Mouse (Mus musculus): ENCODE results near the gene Gm13723. TPM values are rescaled to one million over a fixed set of nuclear protein-coding genes. Genes with fewer than 3 reads are reported as not detected.

The Gm13723 gene
- not detected in 2 replicates for polyA plus RNA-seq (2016; fragmentation: Nextera tagmentation; extraction: Ambion mirVana)

DNA sequence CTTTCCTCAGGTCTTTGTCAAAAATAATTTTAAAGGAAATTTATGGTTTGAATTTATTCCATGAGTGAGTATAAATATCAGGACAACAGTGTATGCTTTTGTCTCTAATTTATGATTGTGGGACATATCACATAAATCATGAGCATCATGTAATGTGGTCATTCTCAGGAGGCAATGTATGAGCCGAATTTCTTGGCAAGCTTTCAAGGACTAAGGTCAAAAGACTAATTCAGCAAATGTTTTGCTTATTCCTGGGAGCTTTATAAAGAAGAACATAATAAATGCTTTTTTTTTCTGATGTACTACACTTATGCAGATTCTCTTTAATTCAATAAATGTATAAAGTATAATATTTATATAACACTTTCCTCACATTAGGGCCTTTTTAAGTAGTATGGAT is at the start of gene Gm13723:
TSS of gene Gm13723 (minus strand) at position 101 of the 400 bp plus-strand sequence.
- Histone ChIP-seq H3K27me3 (ENCODE audit: insufficient read depth, poor library complexity, severe bottlenecking) (no peaks in the 10 kb centered on the region), H3K4me3 (no peak within 1 kb of the TSS), H3K36me3 (no peaks in the 10 kb centered on the region), H3K9me3 (no peaks in the 10 kb centered on the region), H3K27ac (no peak within 1 kb of the TSS), H3K4me1 (replicated peaks) (no peaks in the 10 kb centered on the region)
- DNase-seq (ENCODE audit: low spot score), result no peak
- 85% methylated on average over 1 of the region's 1 CpGs for WGBS

DNA sequence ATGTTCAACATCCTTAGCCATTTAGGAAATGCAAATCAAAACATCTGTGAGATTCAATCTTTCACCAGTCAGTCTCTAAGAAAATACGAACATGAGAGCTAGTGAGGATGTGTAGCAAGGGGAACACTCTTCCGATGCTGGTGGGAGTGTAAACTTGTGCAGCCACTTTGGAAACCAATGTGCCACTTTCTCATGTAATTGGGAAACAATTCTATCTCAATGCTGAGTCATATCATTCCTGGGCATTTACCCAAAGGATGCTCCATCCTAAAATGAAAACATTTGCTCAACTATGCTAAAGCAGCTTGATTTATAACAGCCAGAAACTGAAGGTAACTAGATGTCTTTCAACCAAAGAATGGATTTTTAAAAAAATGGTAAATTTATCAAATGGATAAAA is 31.0 kb upstream of the Gm13723 start:
- 87% methylated on average over 2 of the region's 2 CpGs for WGBS

DNA sequence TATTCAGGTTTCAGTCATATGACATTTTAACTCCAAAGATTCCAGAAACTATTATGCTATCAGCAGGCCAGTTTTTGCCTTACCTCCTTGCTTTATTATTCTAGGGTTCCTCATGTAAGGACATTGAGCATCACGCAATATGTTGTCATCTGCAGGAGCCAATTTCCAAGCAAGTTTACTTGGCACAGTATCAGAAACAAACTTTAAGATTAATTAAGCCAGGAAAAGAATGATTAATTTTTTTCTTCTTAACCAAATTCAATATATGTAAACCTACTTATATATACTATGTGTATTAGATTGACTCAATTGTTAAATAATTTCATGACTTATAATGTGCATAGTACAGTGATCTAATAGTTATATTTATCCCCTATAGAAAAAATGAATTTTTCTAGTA is 17.5 kb upstream of the Gm13723 start, which contains the start of gene Olfr1097:
TSS of gene Olfr1097 (minus strand) at position 101 of the 400 bp plus-strand sequence.
- H3K4me1 ChIP-seq (replicated peaks), result no peaks in the 10 kb centered on the region

More for the DNA sequence above, 31.0 kb upstream of the Gm13723 start:
- Histone ChIP-seq H3K27me3 (ENCODE audit: insufficient read depth, poor library complexity, severe bottlenecking) (no peaks in the 10 kb centered on the region), H3K36me3 (no peaks in the 10 kb centered on the region), H3K4me1 (replicated peaks) (no peaks in the 10 kb centered on the region), H3K9me3 (no peaks in the 10 kb centered on the region), H3K4me3 (no peak overlapping the region), H3K27ac (no peak overlapping the region)
- no peak for DNase-seq (ENCODE audit: low spot score)

GRCm38 (mm10) chr2:86851596-86851995 is 23.0 kb downstream of the Gm13723 start, which contains the start of gene Olfr1095:
Olfr1095 (minus strand) TSS chr2:86851696.
- no peak within 1 kb of the TSS for H3K27ac ChIP-seq
- DNase-seq (ENCODE audit: low spot score), result no peak
- H3K4me3 ChIP-seq, result no peak within 1 kb of the TSS
- no peaks in the 10 kb centered on the region for H3K36me3 ChIP-seq
- no peaks in the 10 kb centered on the region for H3K27me3 ChIP-seq (ENCODE audit: insufficient read depth, poor library complexity, severe bottlenecking)
- 87% methylated on average over 3 of the region's 3 CpGs for WGBS
- no peaks in the 10 kb centered on the region for H3K9me3 ChIP-seq
- H3K4me1 ChIP-seq (replicated peaks), result no peaks in the 10 kb centered on the region

More for the DNA sequence above, 17.5 kb upstream of the Gm13723 start, which contains the start of gene Olfr1097:
- WGBS, result 97% methylated on average over 1 of the region's 1 CpGs
- Histone ChIP-seq H3K27me3 (ENCODE audit: insufficient read depth, poor library complexity, severe bottlenecking) (no peaks in the 10 kb centered on the region), H3K27ac (no peak within 1 kb of the TSS), H3K9me3 (no peaks in the 10 kb centered on the region), H3K36me3 (no peaks in the 10 kb centered on the region), H3K4me3 (no peak within 1 kb of the TSS)
- DNase-seq (ENCODE audit: low spot score), result no peak

DNA sequence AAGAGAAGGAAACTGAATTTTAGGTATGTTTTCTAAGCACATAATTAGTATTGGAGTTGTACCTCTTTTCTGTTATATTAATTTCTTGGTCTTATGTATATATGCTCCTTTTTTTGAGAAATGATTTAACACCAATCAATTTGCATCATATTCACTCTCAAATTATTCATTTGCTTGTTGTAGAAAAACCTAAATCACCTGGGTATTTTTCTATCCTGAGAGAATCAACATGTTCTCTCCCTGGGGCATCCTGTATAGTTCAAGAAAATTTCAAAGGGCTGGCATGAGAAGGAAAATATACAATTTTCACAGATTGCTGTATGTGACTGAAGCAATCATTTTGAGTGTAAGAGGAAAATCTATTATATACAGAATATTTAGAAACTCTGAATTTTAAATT is 50.2 kb downstream of the Gm13723 start, which contains the start of gene Olfr1094:
TSS of gene Olfr1094 (plus strand) at position 301 of the 400 bp plus-strand sequence.
- Histone ChIP-seq H3K36me3 (no peaks in the 10 kb centered on the region), H3K27ac (no peak within 1 kb of the TSS), H3K27me3 (ENCODE audit: insufficient read depth, poor library complexity, severe bottlenecking) (no peaks in the 10 kb centered on the region), H3K4me1 (replicated peaks) (no peaks in the 10 kb centered on the region), H3K4me3 (no peak within 1 kb of the TSS), H3K9me3 (no peaks in the 10 kb centered on the region)
- DNase-seq (ENCODE audit: low spot score), result no peak

Other genes with a start within 250 kb of the Gm13723 start
- not detected in 2 replicates for gene Olfr1084, start 235.1 kb downstream of the Gm13723 start, polyA plus RNA-seq (2016; fragmentation: Nextera tagmentation; extraction: Ambion mirVana)
- not detected in 2 replicates for gene Olfr1085, start 212.8 kb downstream of the Gm13723 start, polyA plus RNA-seq (2016; fragmentation: Nextera tagmentation; extraction: Ambion mirVana)
- gene Olfr1086, start 194.7 kb downstream of the Gm13723 start, polyA plus RNA-seq (2016; fragmentation: Nextera tagmentation; extraction: Ambion mirVana), result not detected in 2 replicates
- gene Olfr1087, start 176.4 kb downstream of the Gm13723 start, polyA plus RNA-seq (2016; fragmentation: Nextera tagmentation; extraction: Ambion mirVana), result not detected in 2 replicates
- not detected in 2 replicates for gene Olfr1089, start 141.1 kb downstream of the Gm13723 start, polyA plus RNA-seq (2016; fragmentation: Nextera tagmentation; extraction: Ambion mirVana)
- not detected in 2 replicates for gene Olfr1090, start 115.8 kb downstream of the Gm13723 start, polyA plus RNA-seq (2016; fragmentation: Nextera tagmentation; extraction: Ambion mirVana)
- not detected in 2 replicates for gene Olfr1093, start 92.3 kb downstream of the Gm13723 start, polyA plus RNA-seq (2016; fragmentation: Nextera tagmentation; extraction: Ambion mirVana)
- not detected in 2 replicates for gene Olfr141, start 64.8 kb downstream of the Gm13723 start, polyA plus RNA-seq (2016; fragmentation: Nextera tagmentation; extraction: Ambion mirVana)
- gene Olfr1094, start 50.1 kb downstream of the Gm13723 start, polyA plus RNA-seq (2016; fragmentation: Nextera tagmentation; extraction: Ambion mirVana), result not detected in 2 replicates
- not detected in 2 replicates for gene Olfr1095, start 23.1 kb downstream of the Gm13723 start, polyA plus RNA-seq (2016; fragmentation: Nextera tagmentation; extraction: Ambion mirVana)
- gene Olfr1097, start 17.4 kb upstream of the Gm13723 start, polyA plus RNA-seq (2016; fragmentation: Nextera tagmentation; extraction: Ambion mirVana), result not detected in 2 replicates
- gene Olfr1098, start 49.7 kb upstream of the Gm13723 start, polyA plus RNA-seq (2016; fragmentation: Nextera tagmentation; extraction: Ambion mirVana), result not detected in 2 replicates
- gene Olfr1099, start 85.9 kb upstream of the Gm13723 start, polyA plus RNA-seq (2016; fragmentation: Nextera tagmentation; extraction: Ambion mirVana), result not detected in 2 replicates
- gene Olfr1100, start 105.2 kb upstream of the Gm13723 start, polyA plus RNA-seq (2016; fragmentation: Nextera tagmentation; extraction: Ambion mirVana), result not detected in 2 replicates
- gene Olfr1101, start 116.4 kb upstream of the Gm13723 start, polyA plus RNA-seq (2016; fragmentation: Nextera tagmentation; extraction: Ambion mirVana), result not detected in 2 replicates
- not detected in 2 replicates for gene Olfr1102, start 123.6 kb upstream of the Gm13723 start, polyA plus RNA-seq (2016; fragmentation: Nextera tagmentation; extraction: Ambion mirVana)
- gene Olfr1104, start 152.3 kb upstream of the Gm13723 start, polyA plus RNA-seq (2016; fragmentation: Nextera tagmentation; extraction: Ambion mirVana), result not detected in 2 replicates
- not detected in 2 replicates for gene Olfr1105, start 161.7 kb upstream of the Gm13723 start, polyA plus RNA-seq (2016; fragmentation: Nextera tagmentation; extraction: Ambion mirVana)
- gene Olfr1106, start 177.5 kb upstream of the Gm13723 start, polyA plus RNA-seq (2016; fragmentation: Nextera tagmentation; extraction: Ambion mirVana), result not detected in 2 replicates
- not detected in 2 replicates for gene Olfr1107, start 201.0 kb upstream of the Gm13723 start, polyA plus RNA-seq (2016; fragmentation: Nextera tagmentation; extraction: Ambion mirVana)
- gene Olfr1109, start 221.2 kb upstream of the Gm13723 start, polyA plus RNA-seq (2016; fragmentation: Nextera tagmentation; extraction: Ambion mirVana), result not detected in 2 replicates
- gene Olfr259, start 239.8 kb upstream of the Gm13723 start, polyA plus RNA-seq (2016; fragmentation: Nextera tagmentation; extraction: Ambion mirVana), result not detected in 2 replicates

All from hindbrain, embryonic 10.5 days (tissue).